Comparison of ENCODE assay signal across 14 mouse cellular contexts in genomic region chr1:191498271-191498955, GRCm38 (mm10).
DNase-seq lines count a peak whose midpoint lies in the region; ATAC-seq lines count a peak whose summit lies in the region.
"Had no signal": no experiment of that assay in that cellular context is flagged by ENCODE, and none has a peak within 500 bp of the region (broad histone marks: within the 10 kb centered on the region; RNA-seq: fewer than 3 reads in every experiment).

No protein-coding gene starts in this region.

- 0 out of 2 replicates have a peak, but pooled peaks cover 7% of the 10 kb centered on the region for H3K4me1 ChIP-seq in intestine, embryonic 15.5 days (replicated peaks)
- H3K4me1 ChIP-seq in forebrain, embryonic 11.5 days (replicated peaks; ENCODE audit: control insufficient read depth, insufficient read depth, low read length): no peaks in the 10 kb centered on the region

- H3K9ac ChIP-seq in intestine, embryonic 15.5 days: no peak overlapping the region
- no peak overlapping the region for H3K9ac ChIP-seq in forebrain, embryonic 11.5 days (ENCODE audit: low read length)
- H3K9ac ChIP-seq: heart, embryonic 13.5 days; liver, embryonic 13.5 days had no signal

- no peak overlapping the region for H3K4me2 ChIP-seq in intestine, embryonic 15.5 days (replicated peaks)
- no peak overlapping the region for H3K4me2 ChIP-seq in forebrain, embryonic 11.5 days (ENCODE audit: low read depth, low read length, severe bottlenecking)
- H3K4me2 ChIP-seq: heart, embryonic 13.5 days; liver, embryonic 13.5 days had no signal

- H3K27ac ChIP-seq in intestine, embryonic 15.5 days: 0 out of 2 replicates have a peak overlapping the region, but pooled peaks have one; percentile 9
- no peak overlapping the region for H3K27ac ChIP-seq in forebrain, embryonic 11.5 days (ENCODE audit: low read depth, low read length)
- H3K27ac ChIP-seq: heart, embryonic 13.5 days; liver, embryonic 13.5 days; midbrain, embryonic 10.5 days had no signal

- H3K9me3 ChIP-seq in intestine, embryonic 15.5 days: no peaks in the 10 kb centered on the region
- H3K9me3 ChIP-seq in forebrain, embryonic 11.5 days (ENCODE audit: control insufficient read depth, low read length): no peaks in the 10 kb centered on the region
- H3K9me3 ChIP-seq: heart, embryonic 13.5 days; liver, embryonic 13.5 days; midbrain, embryonic 10.5 days had no signal

- peak; percentile 45 for ATAC-seq in CD4-positive, CD25-positive, alpha-beta regulatory T cell, adult 4 months
- ATAC-seq in intestine, embryonic 15.5 days: peak; percentile 68; the same call in 1 of the 2 replicates
- ATAC-seq in forebrain, embryonic 11.5 days (replicated peaks; ENCODE audit: low FRiP score): no peak
- ATAC-seq: hindbrain, embryonic 16.5 days had no signal

- no peaks in the 10 kb centered on the region for H3K36me3 ChIP-seq in intestine, embryonic 15.5 days
- H3K36me3 ChIP-seq in forebrain, embryonic 11.5 days (ENCODE audit: control insufficient read depth, insufficient read depth, low read length): no peaks in the 10 kb centered on the region
- H3K36me3 ChIP-seq: heart, embryonic 13.5 days; liver, embryonic 13.5 days; midbrain, embryonic 10.5 days had no signal

- whole genome bisulfite sequencing in intestine, embryonic 15.5 days: 71% methylated on average over 14 of the region's 14 CpGs
- WGBS in forebrain, embryonic 11.5 days: 89% methylated on average over 14 of the region's 14 CpGs

- peak; percentile 30 for DNase-seq in kidney, postnatal 14 days
- no peak for DNase-seq in kidney, postnatal 4 days
- DNase-seq in lung, postnatal 4 days: peak; percentile 54 to 78
- DNase-seq in forebrain, embryonic 11.5 days (ENCODE audit: low spot score): no peak
- DNase-seq in cerebellum, postnatal 4 days (ENCODE audit: low spot score in 2 of 2): no peak
- DNase-seq: cerebellum, adult 11 months; embryo, embryonic 11 days; liver, embryonic 13.5 days; thymus, adult 18-20 months had no signal

- no peak overlapping the region for H3K4me3 ChIP-seq in intestine, embryonic 15.5 days (replicated peaks)
- H3K4me3 ChIP-seq in forebrain, embryonic 11.5 days (ENCODE audit: low read depth, low read length): no peak overlapping the region
- H3K4me3 ChIP-seq: heart, embryonic 13.5 days; liver, embryonic 13.5 days; midbrain, embryonic 10.5 days had no signal

- H3K27me3 ChIP-seq in intestine, embryonic 15.5 days (replicated peaks): no peaks in the 10 kb centered on the region
- no peaks in the 10 kb centered on the region for H3K27me3 ChIP-seq in forebrain, embryonic 11.5 days (ENCODE audit: control insufficient read depth, insufficient read depth, low read length)
- H3K27me3 ChIP-seq: heart, embryonic 13.5 days; liver, embryonic 13.5 days had no signal

Comparison
In these comparisons a context has a peak if more than half of its experiments do, and no peak if none do; other contexts are left out.
1. DNase-seq: peak in kidney, postnatal 14 days (single experiment) and lung, postnatal 4 days (2 of 2); none in kidney, postnatal 4 days (0 of 2), forebrain, embryonic 11.5 days (single experiment) and cerebellum, postnatal 4 days (0 of 2).